Mouse (Mus musculus): ENCODE measurements around the gene Elovl3. TPM values are rescaled to one million over a fixed set of nuclear protein-coding genes. Genes with fewer than 3 reads are reported as not detected.
"Not testable (repeated sequence)": the region's sequence is repeated elsewhere in the genome, so short reads cannot be mapped to it uniquely, and the experiment has no call there.

Gene Elovl3
- total RNA-seq, 1 experiment from 2014 or later, result not detected

- ATAC-seq (ENCODE audit: extremely low read depth, insufficient number of reproducible peaks, low FRiP score, poor library complexity, severe bottlenecking), result no peak
Measured at GRCm38 (mm10) chr19:46131283-46131682, 414 bp upstream of the Elovl3 start.

GRCm38 (mm10) chr19:46132577-46132976 is 880 bp downstream of the Elovl3 start:
- ATAC-seq (ENCODE audit: extremely low read depth, insufficient number of reproducible peaks, low FRiP score, poor library complexity, severe bottlenecking), result no peak

GRCm38 (mm10) chr19:46135297-46135696 is 3.6 kb downstream of the Elovl3 start:
- ATAC-seq (ENCODE audit: extremely low read depth, insufficient number of reproducible peaks, low FRiP score, poor library complexity, severe bottlenecking), result peak; percentile 70

GRCm38 (mm10) chr19:46135789-46136638 is 4.3 kb downstream of the Elovl3 start:
- peak; percentile 20; the same call in 1 of the 2 replicates for ATAC-seq (ENCODE audit: extremely low read depth, insufficient number of reproducible peaks, low FRiP score, poor library complexity, severe bottlenecking)

GRCm38 (mm10) chr19:46136639-46137580 is 5.2 kb downstream of the Elovl3 start:
- ATAC-seq (ENCODE audit: extremely low read depth, insufficient number of reproducible peaks, low FRiP score, poor library complexity, severe bottlenecking), result peak; percentile 61

- ATAC-seq (ENCODE audit: extremely low read depth, insufficient number of reproducible peaks, low FRiP score, poor library complexity, severe bottlenecking), result no peak
Measured at GRCm38 (mm10) chr19:46140324-46140723, 8.6 kb downstream of the Elovl3 start.

- no peak for ATAC-seq (ENCODE audit: extremely low read depth, insufficient number of reproducible peaks, low FRiP score, poor library complexity, severe bottlenecking)
Measured at GRCm38 (mm10) chr19:46141091-46141490, 9.4 kb downstream of the Elovl3 start.

GRCm38 (mm10) chr19:46147511-46148371 is 16.0 kb downstream of the Elovl3 start, which contains the start of gene Pitx3:
Gene Pitx3, minus strand, starts transcription at chr19:46148326.
- ATAC-seq (ENCODE audit: extremely low read depth, insufficient number of reproducible peaks, low FRiP score, poor library complexity, severe bottlenecking), result no peak

- no peak for ATAC-seq (ENCODE audit: extremely low read depth, insufficient number of reproducible peaks, low FRiP score, poor library complexity, severe bottlenecking)
Measured at GRCm38 (mm10) chr19:46148372-46148760, 16.7 kb downstream of the Elovl3 start.

- ATAC-seq (ENCODE audit: extremely low read depth, insufficient number of reproducible peaks, low FRiP score, poor library complexity, severe bottlenecking), result no peak
Measured at GRCm38 (mm10) chr19:46149091-46149490, 17.4 kb downstream of the Elovl3 start.

GRCm38 (mm10) chr19:46152127-46152803 is 20.6 kb downstream of the Elovl3 start, which contains the start of gene Gbf1:
Gene Gbf1, plus strand, starts transcription at chr19:46152509.
- peak; percentile 95 for ATAC-seq (ENCODE audit: extremely low read depth, insufficient number of reproducible peaks, low FRiP score, poor library complexity, severe bottlenecking)

GRCm38 (mm10) chr19:46165950-46166349 is 34.3 kb downstream of the Elovl3 start:
- ATAC-seq (ENCODE audit: extremely low read depth, insufficient number of reproducible peaks, low FRiP score, poor library complexity, severe bottlenecking), result no peak

GRCm38 (mm10) chr19:46167169-46167568 is 35.5 kb downstream of the Elovl3 start:
- not testable (repeated sequence) for ATAC-seq (ENCODE audit: extremely low read depth, insufficient number of reproducible peaks, low FRiP score, poor library complexity, severe bottlenecking)

- ATAC-seq (ENCODE audit: extremely low read depth, insufficient number of reproducible peaks, low FRiP score, poor library complexity, severe bottlenecking), result no peak
Measured at GRCm38 (mm10) chr19:46169396-46169795, 37.7 kb downstream of the Elovl3 start.

- ATAC-seq (ENCODE audit: extremely low read depth, insufficient number of reproducible peaks, low FRiP score, poor library complexity, severe bottlenecking), result no peak
Measured at GRCm38 (mm10) chr19:46169913-46170312, 38.2 kb downstream of the Elovl3 start.

- no peak for ATAC-seq (ENCODE audit: extremely low read depth, insufficient number of reproducible peaks, low FRiP score, poor library complexity, severe bottlenecking)
Measured at GRCm38 (mm10) chr19:46172541-46172940, 40.8 kb downstream of the Elovl3 start.

- ATAC-seq (ENCODE audit: extremely low read depth, insufficient number of reproducible peaks, low FRiP score, poor library complexity, severe bottlenecking), result no peak
Measured at GRCm38 (mm10) chr19:46175173-46175572, 43.5 kb downstream of the Elovl3 start.

GRCm38 (mm10) chr19:46177046-46177445 is 45.3 kb downstream of the Elovl3 start:
- no peak for ATAC-seq (ENCODE audit: extremely low read depth, insufficient number of reproducible peaks, low FRiP score, poor library complexity, severe bottlenecking)
